Mouse (Mus musculus): ENCODE results near the gene Usp31.

Usp31 gene

GRCm38 (mm10) chr7:121707073-121707667 is at the start of gene Usp31:
Gene Usp31, minus strand, starts transcription at chr7:121707253.
- peak; percentile 94 for DNase-seq

DNA sequence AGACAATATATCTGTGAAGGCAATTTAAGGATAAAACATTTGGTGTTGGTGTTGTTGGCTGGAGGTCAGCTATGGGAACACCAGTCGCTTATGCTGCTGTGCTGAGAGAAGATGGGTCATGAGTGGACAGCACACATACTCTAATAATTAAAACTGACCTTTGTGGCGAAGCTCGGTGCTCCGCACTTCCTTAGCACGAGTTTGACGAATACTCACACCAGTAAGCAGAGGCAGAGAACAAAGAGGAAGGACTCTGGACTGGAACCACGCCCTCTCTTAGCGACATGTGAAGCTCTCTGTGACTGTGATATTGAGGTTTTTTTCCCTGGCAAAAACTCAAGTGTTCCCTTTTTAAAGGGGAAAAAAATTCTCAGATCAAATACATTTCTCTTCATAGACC is 47.7 kb upstream of the Usp31 start:
- no peak for DNase-seq

GRCm38 (mm10) chr7:121750244-121750643 is 43.2 kb upstream of the Usp31 start:
- no peak for DNase-seq

DNA sequence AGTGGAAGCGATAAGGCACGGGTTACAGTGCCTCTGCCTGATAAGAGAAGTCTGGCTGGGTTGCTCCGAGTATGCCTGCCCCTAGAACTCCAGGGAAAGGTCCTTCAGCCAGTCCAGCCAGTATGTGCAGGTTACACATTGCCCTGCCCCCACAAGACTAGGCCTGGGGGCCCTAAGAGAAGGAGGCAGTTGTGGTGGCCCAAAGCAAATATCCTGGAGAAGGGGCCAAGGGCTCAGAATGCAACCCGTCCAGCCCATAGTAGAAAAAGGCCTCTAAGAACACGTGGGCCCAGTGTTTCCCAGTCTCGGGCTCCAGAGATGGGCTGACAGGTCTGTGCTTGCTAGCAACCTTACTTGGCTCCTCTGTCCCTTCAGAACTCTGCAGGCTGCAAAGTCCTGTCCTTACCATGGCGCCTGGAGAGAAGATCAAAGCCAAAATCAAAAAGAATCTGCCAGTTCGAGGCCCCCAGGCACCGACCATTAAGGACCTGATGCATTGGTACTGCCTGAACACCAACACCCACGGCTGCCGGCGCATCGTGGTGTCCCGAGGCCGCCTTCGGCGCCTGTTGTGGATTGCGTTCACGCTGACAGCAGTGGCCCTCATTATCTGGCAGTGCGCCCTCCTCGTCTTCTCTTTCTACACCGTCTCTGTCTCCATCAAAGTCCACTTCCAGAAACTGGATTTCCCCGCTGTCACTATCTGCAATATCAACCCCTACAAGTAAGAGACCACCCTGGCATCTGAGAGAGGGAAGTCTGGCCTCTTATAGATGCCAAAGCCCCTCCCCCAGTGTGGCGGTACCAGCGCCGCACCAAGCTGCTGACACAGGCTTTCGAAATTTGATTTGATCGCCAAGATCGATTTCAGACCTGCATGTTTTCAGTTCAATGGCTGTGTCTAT is 30.7 kb upstream of the Usp31 start:
- DNase-seq, result peak; percentile 9

DNA sequence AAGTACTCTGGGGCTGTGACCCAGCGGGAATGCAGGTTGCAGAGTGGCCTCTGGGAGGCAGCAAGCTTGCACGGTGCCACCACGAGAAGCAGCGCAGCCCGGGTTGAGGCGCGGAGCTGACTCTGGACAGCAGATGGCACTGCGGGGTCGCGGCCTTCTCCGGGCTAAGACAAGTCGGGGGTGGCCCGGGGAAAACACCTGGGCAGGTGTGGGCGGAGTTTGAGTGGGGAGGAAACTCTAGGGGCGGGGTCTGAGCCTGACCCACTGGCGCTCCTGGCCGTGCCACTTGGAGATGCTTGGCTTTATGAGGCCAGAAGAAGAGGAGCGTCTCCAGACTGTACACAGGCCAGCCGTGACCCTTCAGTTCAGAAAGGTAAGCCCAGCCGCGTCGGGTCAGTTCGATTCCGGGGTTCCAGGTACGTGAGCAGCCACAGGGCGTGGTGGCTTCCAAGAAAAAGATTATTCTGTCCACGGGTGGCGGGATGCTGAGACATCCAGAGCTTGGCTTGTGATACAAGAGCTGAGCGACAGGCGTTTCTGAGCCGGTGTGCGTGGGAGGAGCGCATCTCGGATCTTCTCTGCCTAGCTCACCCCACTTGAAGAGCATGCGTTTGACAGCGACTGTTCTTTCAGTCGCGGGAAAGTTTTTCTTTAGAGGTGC is 27.2 kb upstream of the Usp31 start, which contains the start of gene Scnn1g:
TSS of gene Scnn1g (plus strand) at position 309 of the 661 bp plus-strand sequence.
- DNase-seq, result peak; percentile 89

- no peak for DNase-seq
These were observed 23.2 kb upstream of the Usp31 start for GRCm38 (mm10) chr7:121730225-121730624.

DNA sequence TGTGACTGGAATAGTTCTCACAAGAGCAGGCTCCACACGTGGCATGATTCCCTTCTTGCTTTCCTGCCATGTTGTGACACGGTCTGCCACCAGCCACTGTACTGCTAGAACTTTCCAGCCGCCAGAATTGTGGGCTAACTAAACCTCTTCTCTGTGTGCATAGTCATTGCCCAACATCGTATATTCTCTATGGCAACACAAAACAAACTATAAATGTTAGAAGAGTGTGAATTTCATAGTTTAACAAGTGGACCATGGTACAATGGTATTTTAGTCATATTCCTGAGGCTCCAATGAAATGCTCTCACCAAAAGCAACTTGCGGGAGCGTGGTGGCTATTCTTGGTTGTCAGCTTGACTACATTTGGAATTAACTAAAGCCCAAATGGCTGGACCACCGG is 10.0 kb upstream of the Usp31 start:
- no peak for DNase-seq

DNA sequence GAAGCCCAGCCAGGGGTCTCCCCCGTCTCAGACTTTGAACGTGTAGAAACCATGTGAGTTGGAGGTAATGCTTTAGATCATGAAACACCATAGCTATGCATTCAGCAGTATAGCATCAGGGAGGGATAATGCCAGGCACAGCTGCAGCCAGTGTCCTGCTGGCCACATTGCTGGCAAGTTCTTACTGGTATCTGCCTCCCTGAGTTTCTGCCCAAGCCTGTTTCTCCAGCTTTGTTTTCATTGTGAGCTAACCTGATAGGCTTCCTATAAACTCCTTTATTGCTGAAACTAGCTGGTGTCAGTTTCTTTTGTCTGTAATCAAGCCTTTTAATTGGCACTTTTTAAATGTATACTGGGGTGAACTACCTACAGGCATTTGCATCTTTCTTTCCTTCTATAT is 4.1 kb upstream of the Usp31 start:
- no peak for DNase-seq

- peak; percentile 62 for DNase-seq
These were observed 511 bp downstream of the Usp31 start for GRCm38 (mm10) chr7:121706411-121707072.

- DNase-seq, result no peak
These were observed 2.0 kb downstream of the Usp31 start for GRCm38 (mm10) chr7:121705051-121705450.

GRCm38 (mm10) chr7:121701983-121702382 is 5.1 kb downstream of the Usp31 start:
- DNase-seq, result no peak

GRCm38 (mm10) chr7:121700480-121700879 is 6.6 kb downstream of the Usp31 start:
- DNase-seq, result no peak

GRCm38 (mm10) chr7:121699218-121699617 is 7.8 kb downstream of the Usp31 start:
- DNase-seq, result no peak

GRCm38 (mm10) chr7:121697574-121697973 is 9.5 kb downstream of the Usp31 start:
- DNase-seq, result no peak

DNA sequence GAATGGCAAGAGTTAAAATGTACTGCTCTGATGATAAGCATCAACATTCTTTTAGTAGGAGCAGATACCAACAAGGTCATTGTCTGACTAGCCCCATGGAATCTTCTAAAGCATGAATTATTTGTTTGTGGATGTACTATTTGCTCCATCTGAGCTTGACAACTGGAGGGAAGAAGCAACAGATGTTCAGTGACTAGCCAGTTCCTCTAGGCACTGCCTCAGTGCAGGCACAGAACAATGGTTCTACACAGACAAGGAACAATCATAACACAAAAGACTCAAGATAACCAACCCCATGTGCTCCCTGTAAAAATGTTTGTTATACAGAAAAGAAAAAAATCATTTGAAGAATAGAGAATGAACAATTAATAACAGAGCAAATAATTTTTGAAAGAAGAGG is 9.9 kb downstream of the Usp31 start:
- no peak for DNase-seq

DNA sequence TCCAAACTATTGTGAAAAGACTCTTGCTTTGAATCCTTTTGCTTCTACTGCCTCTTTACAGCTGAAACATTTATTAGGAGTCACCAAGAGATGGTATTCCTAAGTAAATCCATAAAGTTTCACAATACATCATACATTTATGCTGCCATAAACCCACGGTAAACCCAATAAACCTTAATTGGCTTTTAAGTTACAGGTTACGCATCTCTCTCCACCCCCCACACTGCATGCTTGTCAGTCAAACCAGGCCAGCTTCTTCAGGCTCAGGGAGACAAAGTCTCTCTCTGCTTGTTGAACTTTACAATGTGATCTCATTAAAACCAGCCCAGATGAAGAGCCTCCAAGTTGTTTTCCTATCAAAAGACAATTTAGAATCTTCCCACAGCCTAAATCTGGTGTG is 15.2 kb downstream of the Usp31 start:
- no peak for DNase-seq

DNA sequence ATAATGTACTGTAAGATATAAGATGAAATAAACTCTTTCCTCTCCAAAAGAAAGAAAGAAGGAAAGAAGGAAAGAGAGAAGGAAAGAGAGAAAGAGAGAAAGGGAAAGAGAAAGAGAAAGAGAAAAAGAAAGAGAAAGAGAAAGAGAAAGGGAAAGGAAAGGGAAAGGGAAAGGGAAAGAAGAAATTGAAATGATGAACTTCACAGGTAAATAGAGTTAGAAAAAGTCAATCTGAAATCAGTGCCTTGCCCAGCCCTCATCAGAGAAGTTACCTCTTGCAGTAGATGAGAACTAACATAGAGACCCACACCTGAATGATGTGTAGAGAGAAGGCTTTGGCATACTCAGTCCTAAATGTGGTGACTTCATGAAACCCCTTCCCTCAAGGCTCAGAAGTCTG is 17.7 kb downstream of the Usp31 start:
- DNase-seq, result no peak

- no peak for DNase-seq
These were observed 21.7 kb downstream of the Usp31 start for GRCm38 (mm10) chr7:121685140-121685984.

DNA sequence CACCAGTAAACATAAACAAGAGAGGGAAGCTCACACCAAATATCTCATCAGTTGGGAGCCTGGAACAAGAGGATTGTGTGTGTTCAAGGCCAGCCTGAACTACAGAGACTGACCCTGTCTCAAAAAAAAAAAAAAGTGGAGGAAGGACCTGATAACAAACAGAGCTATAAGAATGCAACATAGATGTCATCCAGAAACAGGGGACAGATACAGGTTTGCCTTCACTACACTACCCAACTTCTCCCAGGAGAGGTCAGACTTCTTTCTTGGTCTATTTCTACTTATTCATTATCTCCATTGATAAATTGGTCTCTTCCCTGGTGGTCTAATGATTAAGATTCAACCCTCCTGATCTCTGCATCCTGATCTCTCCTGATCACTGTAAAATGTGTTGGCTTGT is 25.9 kb downstream of the Usp31 start:
- no peak for DNase-seq

DNA sequence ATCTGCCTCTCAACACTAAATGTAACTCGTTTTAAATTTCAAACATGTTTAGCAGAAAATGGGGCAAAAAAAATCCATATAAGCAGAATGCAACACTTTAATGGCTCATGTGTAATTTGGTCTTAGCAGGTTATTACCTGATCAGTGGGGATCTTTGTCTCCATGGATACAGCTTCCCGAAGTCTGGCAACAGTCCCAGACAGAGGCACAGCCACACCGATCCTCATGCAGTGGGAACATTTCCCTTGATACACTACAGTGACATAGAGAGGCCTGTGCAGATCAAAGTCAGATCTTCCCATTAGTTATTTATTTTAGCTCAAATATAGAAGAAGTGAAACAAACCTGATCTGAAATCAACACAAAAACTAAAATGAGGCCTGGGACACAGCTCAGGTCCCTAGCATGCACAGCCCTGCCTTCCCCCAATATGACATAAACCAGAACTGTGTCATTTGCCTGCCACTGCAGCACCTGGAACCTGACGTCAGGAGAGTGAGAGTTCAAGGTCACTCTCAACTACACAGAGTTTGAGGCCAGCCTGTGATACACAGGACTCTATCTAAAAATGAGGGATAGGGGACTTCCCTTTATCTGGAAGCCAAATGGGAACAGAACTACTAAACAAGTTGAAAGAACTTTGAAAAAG is 29.8 kb downstream of the Usp31 start:
- peak; percentile 17 for DNase-seq

- no peak for DNase-seq
These were observed 46.3 kb downstream of the Usp31 start for GRCm38 (mm10) chr7:121660705-121661104.

GRCm38 (mm10) chr7:121658866-121659265 is 48.2 kb downstream of the Usp31 start:
- no peak for DNase-seq

All from cerebellum, adult 11 months (tissue).